Mouse (Mus musculus) right cerebral cortex, postnatal 36 days (tissue): Measurements from ENCODE around the gene Heg1.
A peak's percentile ranks its signal among the peaks of the same experiment; 100 is the strongest.

Experiments used
- DNase-seq, 2 experiments: peaks; one replicate each; pipeline ENCODE4 v3.0.0; 2022; ENCODE audit warnings: low spot score in 2 of 2, mixed read lengths in 1 of 2

Heg1 gene

GRCm38 (mm10) chr16:33684162-33684702 is at the start of gene Heg1:
Gene Heg1 (plus strand): TSS chr16:33684370.
- DNase-seq: peak; percentile 31 to 55

GRCm38 (mm10) chr16:33635836-33636595 is 48.2 kb upstream of the Heg1 start:
- peak; percentile 12 to 42 for DNase-seq

GRCm38 (mm10) chr16:33641779-33642178 is 42.4 kb upstream of the Heg1 start:
- DNase-seq: no peak

GRCm38 (mm10) chr16:33653116-33653515 is 31.1 kb upstream of the Heg1 start:
- no peak for DNase-seq

GRCm38 (mm10) chr16:33655443-33655842 is 28.7 kb upstream of the Heg1 start:
- peak; percentile 23 to 56 for DNase-seq

- no peak for DNase-seq
These were observed 27.0 kb upstream of the Heg1 start for GRCm38 (mm10) chr16:33657191-33657590.

GRCm38 (mm10) chr16:33658121-33658520 is 26.0 kb upstream of the Heg1 start:
- no peak for DNase-seq

- no peak for DNase-seq
These were observed 24.6 kb upstream of the Heg1 start for GRCm38 (mm10) chr16:33659521-33659920.

GRCm38 (mm10) chr16:33660125-33660524 is 24.0 kb upstream of the Heg1 start:
- DNase-seq: no peak

GRCm38 (mm10) chr16:33662841-33663240 is 21.3 kb upstream of the Heg1 start:
- DNase-seq: no peak

- no peak for DNase-seq
These were observed 17.9 kb upstream of the Heg1 start for GRCm38 (mm10) chr16:33666226-33666625.

GRCm38 (mm10) chr16:33666985-33667538 is 17.1 kb upstream of the Heg1 start:
- DNase-seq: no peak

- no peak for DNase-seq
These were observed 15.7 kb upstream of the Heg1 start for GRCm38 (mm10) chr16:33668448-33668847.

- no peak for DNase-seq
These were observed 15.1 kb upstream of the Heg1 start for GRCm38 (mm10) chr16:33669072-33669471.

GRCm38 (mm10) chr16:33670340-33670739 is 13.8 kb upstream of the Heg1 start:
- no peak for DNase-seq

- DNase-seq: no peak
These were observed 13.2 kb upstream of the Heg1 start for GRCm38 (mm10) chr16:33670933-33671332.

- no peak for DNase-seq
These were observed 12.0 kb upstream of the Heg1 start for GRCm38 (mm10) chr16:33672188-33672587.

- DNase-seq: no peak
These were observed 11.5 kb upstream of the Heg1 start for GRCm38 (mm10) chr16:33672643-33673042.

GRCm38 (mm10) chr16:33673530-33674109 is 10.6 kb upstream of the Heg1 start:
- no peak for DNase-seq

- no peak for DNase-seq
These were observed 8.9 kb upstream of the Heg1 start for GRCm38 (mm10) chr16:33675151-33675847.

- no peak for DNase-seq
These were observed 8.4 kb upstream of the Heg1 start for GRCm38 (mm10) chr16:33675848-33676184.
